Mouse (Mus musculus) regulatory T cell (primary cell): ENCODE data around the gene Spef2.
"Not testable (repeated sequence)": the region's sequence is repeated elsewhere in the genome, so short reads cannot be mapped to it uniquely, and the experiment has no call there.

Experiments used
- in situ Hi-C: fragments of 300-600 bp; cut with MboI, MseI; formaldehyde crosslinking; loops from one replicate; pipeline ENCODE4 v1.15.1; 2025; ENCODE audit warnings: high pct_unique_total_duplicates

The Spef2 gene

DNA sequence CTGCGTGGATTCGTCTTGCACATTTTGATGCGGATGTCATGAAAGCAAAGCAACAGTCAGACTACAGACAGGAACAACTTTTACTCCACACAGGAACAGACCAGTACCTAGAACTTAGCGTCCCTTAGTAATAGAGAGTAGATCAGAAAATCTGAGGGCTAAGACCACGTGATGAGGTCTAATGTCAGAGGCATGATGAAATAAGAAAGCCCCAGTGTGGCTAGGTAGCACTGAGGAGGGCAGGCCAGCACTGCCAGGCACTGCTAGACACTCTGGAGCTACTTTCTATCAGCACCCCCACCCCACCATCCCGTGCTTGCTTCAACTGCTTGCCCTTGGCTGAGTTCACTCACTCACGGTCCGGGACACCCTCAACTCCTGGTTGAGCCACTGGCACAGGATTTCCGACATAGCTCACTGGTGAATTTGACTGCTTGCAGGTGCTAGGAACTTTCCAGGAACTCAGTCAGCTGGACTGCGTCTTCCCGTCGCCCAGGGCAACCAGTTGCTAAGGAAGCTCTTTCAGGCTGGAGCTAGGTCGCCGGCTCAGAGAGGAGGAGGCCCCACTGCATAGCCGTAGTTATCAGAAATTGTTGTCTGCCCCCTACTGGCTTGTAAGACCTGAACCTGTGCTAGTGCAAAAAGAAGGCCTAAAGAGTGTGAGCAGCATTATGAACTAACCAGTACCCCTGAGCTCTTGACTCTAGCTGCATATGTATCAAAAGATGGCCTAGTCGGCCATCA is at the start of gene Spef2:
Gene Spef2 (minus strand): TSS at position 510 of the 744 bp plus-strand sequence.
- in situ Hi-C loops = loop anchor here (10.0 kb wide), 1 partner anchor 154 kb away; no protein-coding TSS in a partner anchor

- in situ Hi-C loops = no loop called here
Measured at GRCm38 (mm10) chr15:9794131-9794530, 45.5 kb upstream of the Spef2 start.

- in situ Hi-C loops = no loop called here
Measured at GRCm38 (mm10) chr15:9788245-9789030, 39.8 kb upstream of the Spef2 start.

DNA sequence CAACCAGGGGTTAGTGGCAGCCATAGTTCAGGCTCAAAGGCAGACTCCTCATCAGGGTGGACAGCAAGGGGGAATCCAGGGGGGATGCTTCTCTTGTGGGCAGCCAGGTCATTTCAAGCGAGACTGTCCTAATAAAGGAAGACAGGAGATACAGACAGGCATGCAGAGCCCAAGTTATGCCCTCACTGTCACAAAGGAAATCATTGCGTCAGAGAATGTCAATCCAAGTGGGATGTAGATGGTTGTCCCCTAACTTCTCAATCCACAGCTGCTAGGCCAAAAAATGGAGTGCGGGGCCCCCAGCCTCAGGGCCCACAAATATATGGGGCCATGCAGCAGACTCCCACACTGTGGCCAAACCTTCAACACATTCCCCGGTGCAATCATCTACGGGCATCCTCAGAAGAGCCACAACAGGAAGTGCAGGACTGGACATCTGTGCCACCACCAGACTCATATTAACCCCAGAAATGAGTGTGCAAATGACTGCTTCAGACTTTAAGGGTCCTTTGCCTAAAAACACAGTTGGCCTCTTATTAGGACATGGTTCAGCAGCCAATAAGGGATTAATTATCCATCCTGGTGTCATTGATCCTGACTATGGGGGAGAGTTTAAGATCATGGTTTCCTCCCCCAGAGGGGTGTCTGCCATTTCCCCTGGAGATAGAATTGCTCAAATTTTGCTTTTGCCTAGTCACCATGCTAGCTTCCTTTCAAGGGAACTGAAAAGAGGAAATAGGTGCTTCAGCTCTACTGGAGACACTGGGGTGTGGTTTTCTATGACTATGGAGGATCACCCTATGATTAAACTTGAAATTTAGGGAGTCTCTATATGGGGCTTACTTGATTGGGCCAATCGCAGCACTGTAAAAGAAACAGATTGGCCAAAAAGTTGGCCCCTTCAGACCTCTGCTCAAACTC is 25.8 kb upstream of the Spef2 start:
- in situ Hi-C loops = not testable (repeated sequence)

DNA sequence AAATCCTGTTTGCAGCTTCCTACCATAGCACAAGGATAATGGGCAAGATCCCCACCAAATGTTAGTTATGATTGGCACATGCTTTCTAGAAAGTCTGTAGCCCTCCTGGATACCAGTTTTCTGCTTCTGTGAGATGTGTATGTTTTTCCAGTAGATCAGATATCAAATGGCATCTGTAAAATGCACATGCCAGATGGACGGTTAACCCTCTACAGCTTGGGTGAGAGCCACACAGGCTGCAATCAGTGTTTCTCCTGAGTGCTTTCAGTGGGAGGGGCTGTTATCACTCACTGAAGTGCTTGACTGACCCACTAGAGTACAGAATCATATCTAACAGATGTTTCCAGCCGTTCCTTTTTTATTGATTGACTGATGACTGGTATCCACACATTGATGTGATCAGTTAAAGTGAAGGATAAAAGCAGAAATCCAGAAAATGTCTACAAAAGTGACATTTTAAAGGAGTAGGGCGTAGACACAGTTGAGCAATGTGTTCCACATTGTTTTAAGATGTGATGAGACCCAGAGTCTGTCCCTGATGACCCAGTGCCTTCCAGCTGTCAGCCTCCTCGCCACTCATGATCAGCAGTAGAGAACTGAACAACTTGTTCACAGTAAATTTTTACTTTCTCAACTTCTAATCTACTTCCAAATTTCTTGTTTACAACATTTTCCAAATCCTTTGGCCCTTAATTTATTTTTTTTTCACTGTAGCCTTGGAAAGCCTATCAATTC is 19.7 kb upstream of the Spef2 start:
- in situ Hi-C loops = no loop called here

- in situ Hi-C loops = no loop called here
Measured at GRCm38 (mm10) chr15:9767034-9767433, 18.4 kb upstream of the Spef2 start.

GRCm38 (mm10) chr15:9750966-9751365 is 2.3 kb upstream of the Spef2 start:
- in situ Hi-C loops = no loop called here

DNA sequence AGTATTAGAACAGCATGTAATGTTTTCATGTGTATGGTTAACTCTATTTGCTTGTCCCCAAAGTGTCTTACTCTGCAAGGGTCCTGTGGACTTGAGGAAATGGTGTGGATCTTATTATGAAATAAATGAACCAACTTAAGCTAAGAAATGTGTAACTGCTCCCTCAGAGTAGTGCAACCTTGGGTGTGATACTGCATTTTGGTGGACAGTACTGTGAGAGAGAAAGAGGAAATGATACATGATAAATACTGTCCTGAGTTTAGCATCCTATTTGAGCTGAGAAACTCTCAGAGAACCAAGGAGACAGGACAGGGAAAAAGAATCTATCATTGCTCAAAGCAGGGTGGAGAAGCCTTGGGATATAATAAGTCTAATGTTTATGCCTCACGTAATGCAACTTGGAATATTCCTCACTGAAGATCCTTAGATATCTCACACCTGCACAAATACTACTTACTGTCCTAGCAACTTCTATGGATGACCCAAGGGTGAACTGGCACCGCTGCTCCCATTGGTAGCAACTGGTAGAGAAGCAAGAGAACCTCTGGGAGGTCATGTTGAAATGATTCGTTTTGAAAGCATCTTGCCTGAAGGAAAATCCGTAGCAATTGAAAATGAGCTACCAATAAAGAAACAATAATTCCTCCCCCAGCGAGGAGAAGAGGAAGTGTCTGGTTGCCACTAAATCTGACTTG is 1.1 kb downstream of the Spef2 start:
- in situ Hi-C loops = loop anchor here (10.0 kb wide), 1 partner anchor 153 kb away; no protein-coding TSS in a partner anchor

GRCm38 (mm10) chr15:9742172-9742571 is 6.5 kb downstream of the Spef2 start:
- in situ Hi-C loops = loop anchor here (5.0 to 10.0 kb wide), 2 partner anchors 147 to 285 kb away; no protein-coding TSS in a partner anchor

DNA sequence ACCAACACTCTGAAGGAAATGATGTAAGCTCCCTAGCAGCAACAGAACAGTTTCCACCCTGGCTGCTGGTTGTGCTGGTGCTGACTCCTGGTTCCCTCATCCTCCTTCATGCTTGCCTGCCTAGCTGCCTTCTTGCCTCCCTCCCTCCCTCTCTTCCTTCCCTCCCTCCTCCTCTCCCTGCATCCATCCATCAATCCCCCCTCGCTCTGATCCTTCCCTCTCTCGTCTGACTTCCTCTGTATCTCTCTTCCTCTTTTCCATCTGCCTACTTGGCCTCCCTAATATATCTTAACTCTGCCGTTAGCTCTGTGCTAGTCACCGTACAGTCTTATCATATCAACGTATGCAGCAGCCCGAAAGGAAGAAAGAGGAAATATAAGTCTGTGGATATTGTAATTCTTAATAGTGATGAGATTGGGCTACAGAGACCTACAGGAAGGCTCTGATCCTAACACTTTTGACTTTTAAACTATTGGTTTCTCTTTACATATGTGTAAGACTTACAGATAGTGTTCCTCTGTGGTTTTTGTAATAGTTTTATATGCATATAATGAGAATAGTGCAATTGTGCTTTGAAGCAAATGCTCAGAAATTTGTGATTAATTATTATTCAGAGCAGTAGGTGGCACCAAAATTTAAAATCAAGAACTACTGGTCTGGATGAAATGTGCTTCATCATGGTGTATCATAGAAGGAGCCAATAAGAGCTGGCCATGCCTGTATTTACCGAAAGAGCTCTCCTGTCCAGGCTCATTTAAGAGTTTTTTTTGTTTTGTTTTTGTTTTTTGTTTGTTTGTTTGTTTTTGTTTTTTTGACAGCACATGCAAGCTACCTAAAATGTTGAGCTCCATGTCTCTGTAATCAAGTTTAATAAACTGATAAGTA is 33.9 kb downstream of the Spef2 start:
- in situ Hi-C loops = no loop called here

DNA sequence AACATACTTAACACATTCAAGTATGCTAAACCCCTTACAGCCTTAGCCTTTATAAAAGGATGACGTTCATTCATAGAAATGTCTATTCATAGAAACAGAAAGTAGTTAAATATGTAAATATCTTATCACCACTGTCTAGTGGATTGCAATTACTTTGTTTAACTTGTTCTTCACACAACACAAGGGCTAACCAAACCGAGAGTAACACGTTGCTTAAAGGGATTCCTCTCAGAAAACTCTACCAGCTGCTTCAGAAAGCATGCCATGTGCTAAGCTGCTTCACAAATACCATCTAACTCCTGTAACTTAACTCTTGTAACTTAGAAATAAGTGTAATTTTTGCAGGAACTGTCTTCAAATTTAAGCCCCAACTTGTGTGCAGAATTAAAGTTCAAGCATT is 35.0 kb downstream of the Spef2 start:
- in situ Hi-C loops = no loop called here

GRCm38 (mm10) chr15:9710330-9710729 is 38.3 kb downstream of the Spef2 start:
- in situ Hi-C loops = no loop called here

GRCm38 (mm10) chr15:9705830-9706450 is 42.7 kb downstream of the Spef2 start:
- in situ Hi-C loops = loop anchor here (5.0 to 10.0 kb wide), 2 partner anchors 39 to 341 kb away; no protein-coding TSS in a partner anchor

DNA sequence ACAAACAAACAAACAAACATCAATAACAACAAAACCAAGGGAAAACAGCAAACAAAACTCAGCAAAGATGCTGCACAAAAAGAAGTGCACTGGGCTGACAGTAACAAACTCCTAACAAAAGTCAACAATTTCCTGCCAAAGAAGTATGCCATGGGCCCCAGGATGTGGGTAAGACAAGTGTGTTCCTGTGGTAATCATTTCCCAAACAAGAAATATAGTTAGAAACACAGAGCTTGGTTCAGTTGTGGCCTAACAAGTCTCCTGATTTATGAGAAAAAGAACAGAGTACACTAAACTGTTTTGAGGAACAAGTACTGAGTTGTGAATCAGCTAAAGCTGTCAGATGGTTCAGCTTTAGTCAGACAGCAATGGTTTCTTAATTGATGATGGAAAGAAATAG is 46.8 kb downstream of the Spef2 start:
- in situ Hi-C loops = loop anchor here (10.0 kb wide), 1 partner anchor 337 kb away; no protein-coding TSS in a partner anchor

DNA sequence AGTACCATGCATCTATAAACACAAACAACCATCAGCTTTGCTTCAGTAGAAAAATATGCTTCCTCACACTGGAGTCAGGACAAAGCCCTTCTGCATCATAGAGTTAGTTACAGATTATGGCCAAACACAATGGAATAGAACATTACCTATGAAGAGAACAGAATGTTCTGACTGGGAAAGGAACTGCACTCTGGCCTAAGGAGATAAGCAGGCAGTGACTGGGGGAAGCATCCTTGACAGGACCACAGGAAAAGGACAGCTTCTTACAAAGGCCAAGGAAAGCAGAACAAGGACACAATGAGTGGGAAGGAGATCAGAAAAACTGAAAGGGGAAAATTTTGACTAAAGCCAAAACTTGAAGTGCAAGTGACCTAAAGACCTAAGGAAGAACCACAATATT is 56.9 kb downstream of the Spef2 start:
- in situ Hi-C loops = no loop called here

DNA sequence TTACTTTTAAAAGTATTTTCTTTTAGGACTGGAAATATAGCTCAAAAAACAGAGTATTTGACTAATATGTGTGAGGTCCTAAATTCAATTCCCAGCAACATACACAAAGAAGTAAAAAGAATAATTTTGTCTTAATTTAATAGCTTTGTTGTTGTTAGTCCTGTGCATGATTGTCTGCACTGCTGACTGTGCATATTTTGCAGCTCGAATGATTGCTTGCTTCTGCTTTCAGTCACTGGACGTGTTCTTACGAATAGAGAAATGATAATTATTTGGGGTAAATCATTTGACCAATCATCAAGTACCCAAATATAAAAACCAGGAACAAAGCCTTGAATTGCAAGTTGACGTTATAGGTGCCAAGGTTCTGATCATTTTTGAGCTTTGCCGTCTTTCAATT is 57.8 kb downstream of the Spef2 start:
- in situ Hi-C loops = no loop called here

- in situ Hi-C loops = no loop called here
Measured at GRCm38 (mm10) chr15:9690436-9690835, 58.2 kb downstream of the Spef2 start.

GRCm38 (mm10) chr15:9683485-9683884 is 65.2 kb downstream of the Spef2 start:
- in situ Hi-C loops = no loop called here
